Mouse (Mus musculus) kidney, postnatal 10 days (tissue): ENCODE measurements at regions not wholly inside any gene's neighbourhood (a gene's known extent, or its start where the extent isn't known, plus 50 kb on each side); places are given as distances from the start of the nearest gene placed in this dataset.

ENCODE experiments used
- DNase-seq: peaks from one replicate; pipeline ENCODE4 v3.0.0; 2021; ENCODE audit warnings: mixed read lengths

GRCm38 (mm10) chr4:24019178-24020104, 476.8 kb upstream of the Mms22l start:
- peak; percentile 38 for DNase-seq
